Mouse (Mus musculus) heart, postnatal 14 days (tissue): ENCODE data around the gene Cntnap2. TPM values are rescaled to one million over a fixed set of nuclear protein-coding genes. Genes with fewer than 3 reads are reported as not detected.

Source experiments
- DNase-seq, 2 experiments: peaks; one replicate each; pipeline ENCODE4 v3.0.0; 2021 to 2022
- intact Hi-C: fragments of 180-260 bp; cut with DNase I; formaldehyde crosslinking; loops from one replicate; pipeline ENCODE4 v1.15.1; 2025
- total RNA-seq, 2 experiments: library from RNA; stranded (reverse); gene quantifications; 2 replicates each; pipeline ENCODE4 v1.2.3; 2021

Gene Cntnap2
- total RNA-seq, 2 experiments from 2014 or later = not detected

GRCm38 (mm10) chr6:45871409-45871992, 812.3 kb downstream of the Cntnap2 start:
- no peak for DNase-seq
- intact Hi-C loops = no loop called here

- no peak for DNase-seq
- intact Hi-C loops = no loop called here
These were observed 826.3 kb downstream of the Cntnap2 start for GRCm38 (mm10) chr6:45885486-45885885.

- no peak for DNase-seq
- intact Hi-C loops = no loop called here
These were observed 828.7 kb downstream of the Cntnap2 start for GRCm38 (mm10) chr6:45887901-45888300.

GRCm38 (mm10) chr6:45938263-45938662, 879.1 kb downstream of the Cntnap2 start:
- intact Hi-C loops = no loop called here
- no peak for DNase-seq

- no peak for DNase-seq
- intact Hi-C loops = no loop called here
These were observed 879.6 kb downstream of the Cntnap2 start for GRCm38 (mm10) chr6:45938775-45939174.

- intact Hi-C loops = no loop called here
- DNase-seq = no peak
These were observed 886.2 kb downstream of the Cntnap2 start for GRCm38 (mm10) chr6:45945144-45945985.

- DNase-seq = no peak
These were observed 895.6 kb downstream of the Cntnap2 start for GRCm38 (mm10) chr6:45954773-45955172.

GRCm38 (mm10) chr6:45964494-45964893, 905.3 kb downstream of the Cntnap2 start:
- no peak for DNase-seq
- intact Hi-C loops = no loop called here

More at GRCm38 (mm10) chr6:45954773-45955172, 895.6 kb downstream of the Cntnap2 start:
- intact Hi-C loops = no loop called here

GRCm38 (mm10) chr6:45974471-45975154, 915.5 kb downstream of the Cntnap2 start:
- intact Hi-C loops = no loop called here
- DNase-seq = peak in 1 of 2 experiments; percentile 0

GRCm38 (mm10) chr6:45979171-45979570, 920.0 kb downstream of the Cntnap2 start:
- no peak for DNase-seq
- intact Hi-C loops = no loop called here

- no peak for DNase-seq
- intact Hi-C loops = no loop called here
These were observed 928.9 kb downstream of the Cntnap2 start for GRCm38 (mm10) chr6:45988051-45988450.

GRCm38 (mm10) chr6:45991086-45991485, 931.9 kb downstream of the Cntnap2 start:
- DNase-seq = no peak
- intact Hi-C loops = no loop called here

GRCm38 (mm10) chr6:46022515-46023143, 963.5 kb downstream of the Cntnap2 start:
- intact Hi-C loops = no loop called here
- no peak for DNase-seq

GRCm38 (mm10) chr6:46031821-46032594, 972.9 kb downstream of the Cntnap2 start:
- no peak for DNase-seq
- intact Hi-C loops = loop anchor here (5.0 kb wide), 1 partner anchor 710 kb away; no protein-coding TSS in a partner anchor

- DNase-seq = no peak
- intact Hi-C loops = loop anchor here (5.0 kb wide), 1 partner anchor 711 kb away; no protein-coding TSS in a partner anchor
These were observed 974.0 kb downstream of the Cntnap2 start for GRCm38 (mm10) chr6:46033108-46033507.

GRCm38 (mm10) chr6:46040671-46041070, 981.5 kb downstream of the Cntnap2 start:
- intact Hi-C loops = no loop called here
- DNase-seq = no peak

GRCm38 (mm10) chr6:46080236-46080635, 1021.1 kb downstream of the Cntnap2 start:
- intact Hi-C loops = no loop called here
- DNase-seq = no peak

GRCm38 (mm10) chr6:46081432-46081831, 1022.3 kb downstream of the Cntnap2 start:
- intact Hi-C loops = no loop called here
- DNase-seq = no peak

GRCm38 (mm10) chr6:46143189-46143841, 1084.2 kb downstream of the Cntnap2 start:
- intact Hi-C loops = no loop called here
- no peak for DNase-seq
